Mouse (Mus musculus): ENCODE data around the gene Syce3. TPM values are rescaled to one million over a fixed set of nuclear protein-coding genes. Genes with fewer than 3 reads are reported as not detected.
"Not testable (repeated sequence)": the region's sequence is repeated elsewhere in the genome, so short reads cannot be mapped to it uniquely, and the experiment has no call there.

Gene Syce3
- polyA plus RNA-seq, 1 experiment from 2014 or later: not detected

DNA sequence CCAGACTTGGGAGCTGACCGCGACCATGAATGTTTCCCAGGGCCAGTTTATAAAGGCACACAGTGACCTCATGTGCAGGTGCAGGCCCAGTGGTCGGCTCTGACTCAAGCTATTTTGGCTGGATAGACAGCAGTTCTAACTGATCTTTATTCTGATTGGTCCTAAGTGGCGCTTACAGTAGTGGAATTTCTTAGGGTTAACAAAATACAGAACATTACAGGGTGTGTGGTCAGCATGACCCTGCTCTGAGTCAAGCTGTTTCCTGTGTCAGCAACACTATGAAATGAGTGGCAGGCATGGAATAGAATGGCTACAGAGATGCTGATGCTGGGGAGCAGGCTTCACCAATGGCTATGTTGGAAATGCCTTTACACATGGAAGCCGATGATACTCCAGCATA is 25.6 kb upstream of the Syce3 start:
- Histone ChIP-seq H3K9ac (ENCODE audit: low read depth, low read length) (no peak overlapping the region), H3K4me2 (ENCODE audit: low read length) (no peak overlapping the region), H3K9me3 (replicated peaks; ENCODE audit: control insufficient read depth, low read length, poor library complexity, severe bottlenecking) (no peaks in the 10 kb centered on the region), H3K27me3 (ENCODE audit: control insufficient read depth, insufficient read depth, low read depth, low read length) (no peaks in the 10 kb centered on the region), H3K4me3 (ENCODE audit: low read depth, low read length) (no peak overlapping the region), H3K36me3 (ENCODE audit: control insufficient read depth, insufficient read depth, low read length) (no peaks in the 10 kb centered on the region), H3K27ac (ENCODE audit: low read length) (no peak overlapping the region), H3K4me1 (ENCODE audit: control insufficient read depth, insufficient read depth, low read length) (peaks cover 2% of the 10 kb centered on the region; the same call in 1 of the 2 replicates)
- 92% methylated on average over 5 of the region's 5 CpGs for WGBS
- ATAC-seq: no peak

DNA sequence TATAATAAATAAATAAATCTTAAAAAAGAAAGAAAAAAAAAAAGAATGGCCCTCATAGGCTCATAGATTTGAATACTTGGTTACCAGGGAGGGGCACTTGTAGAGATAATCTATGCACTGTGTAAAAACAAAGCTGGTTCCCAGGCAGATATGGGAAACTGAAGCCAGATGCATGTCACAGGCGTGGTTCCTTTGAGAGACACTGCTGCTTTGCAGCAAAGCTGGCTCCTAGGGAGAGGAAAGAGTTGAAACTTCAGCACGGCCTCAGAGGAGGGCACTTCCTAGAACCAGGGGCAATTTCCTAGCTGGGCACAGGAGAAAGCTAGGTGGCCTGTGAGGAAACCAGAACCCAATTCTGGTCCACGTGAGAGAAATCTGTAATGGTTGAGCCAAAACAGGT is 23.8 kb upstream of the Syce3 start:
- H3K27me3 ChIP-seq (ENCODE audit: control insufficient read depth, insufficient read depth, low read depth, low read length): no peaks in the 10 kb centered on the region
- 73% methylated on average over 3 of the region's 3 CpGs for WGBS
- H3K4me2 ChIP-seq (ENCODE audit: low read length): no peak overlapping the region
- no peak overlapping the region for H3K27ac ChIP-seq (ENCODE audit: low read length)
- H3K9me3 ChIP-seq (replicated peaks; ENCODE audit: control insufficient read depth, low read length, poor library complexity, severe bottlenecking): no peaks in the 10 kb centered on the region
- no peak overlapping the region for H3K4me3 ChIP-seq (ENCODE audit: low read depth, low read length)
- H3K4me1 ChIP-seq (ENCODE audit: control insufficient read depth, insufficient read depth, low read length): peaks cover 2% of the 10 kb centered on the region
- no peak overlapping the region for H3K9ac ChIP-seq (ENCODE audit: low read depth, low read length)
- no peak for ATAC-seq
- H3K36me3 ChIP-seq (ENCODE audit: control insufficient read depth, insufficient read depth, low read length): no peaks in the 10 kb centered on the region

DNA sequence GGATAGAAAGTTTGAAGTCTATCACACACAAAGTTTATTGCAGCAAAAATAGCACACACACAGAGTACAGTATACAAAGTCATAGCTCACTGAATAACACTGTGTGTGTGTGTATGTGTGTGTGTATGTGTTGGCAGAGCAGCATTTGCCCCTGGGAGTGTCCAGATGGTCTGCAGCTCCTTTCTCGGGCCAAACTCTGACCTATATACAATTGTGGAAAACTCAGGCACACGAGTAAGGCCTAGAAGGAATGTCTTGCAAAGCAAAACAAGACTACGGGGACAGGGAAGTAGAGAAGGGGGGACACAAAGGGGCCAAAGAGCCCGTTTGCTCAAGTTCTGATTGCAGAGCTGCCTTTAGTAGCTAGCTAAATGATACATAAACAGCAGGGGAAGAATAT is 22.6 kb upstream of the Syce3 start:
- no peak for ATAC-seq
- no peak overlapping the region for H3K27ac ChIP-seq (ENCODE audit: low read length)
- WGBS: 72% methylated on average over 4 of the region's 4 CpGs
- peaks cover 11% of the 10 kb centered on the region for H3K4me1 ChIP-seq (ENCODE audit: control insufficient read depth, insufficient read depth, low read length)
- H3K9me3 ChIP-seq (replicated peaks; ENCODE audit: control insufficient read depth, low read length, poor library complexity, severe bottlenecking): no peaks in the 10 kb centered on the region
- H3K27me3 ChIP-seq (ENCODE audit: control insufficient read depth, insufficient read depth, low read depth, low read length): no peaks in the 10 kb centered on the region
- H3K36me3 ChIP-seq (ENCODE audit: control insufficient read depth, insufficient read depth, low read length): no peaks in the 10 kb centered on the region
- H3K9ac ChIP-seq (ENCODE audit: low read depth, low read length): no peak overlapping the region
- H3K4me2 ChIP-seq (ENCODE audit: low read length): no peak overlapping the region
- no peak overlapping the region for H3K4me3 ChIP-seq (ENCODE audit: low read depth, low read length)

DNA sequence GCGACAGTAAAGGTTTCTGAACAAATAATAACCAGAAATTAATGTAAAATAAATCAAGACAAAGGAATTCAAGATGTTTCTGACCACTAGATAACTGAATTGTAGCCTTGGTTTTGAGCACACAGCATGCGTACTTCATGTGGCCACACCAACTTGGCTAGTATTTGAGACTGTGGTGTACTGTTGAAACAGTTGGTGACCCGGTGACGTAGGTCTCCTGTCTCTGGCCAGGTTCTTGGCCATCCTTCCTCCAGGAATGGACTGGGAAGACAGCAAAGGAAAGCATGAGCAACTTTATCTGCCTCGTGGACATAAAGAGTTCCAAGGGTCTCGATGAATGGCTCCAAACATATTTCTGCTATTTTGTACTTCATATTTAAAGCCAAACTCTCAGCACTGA is 21.5 kb upstream of the Syce3 start:
- H3K27me3 ChIP-seq (ENCODE audit: control insufficient read depth, insufficient read depth, low read depth, low read length): no peaks in the 10 kb centered on the region
- H3K4me3 ChIP-seq (ENCODE audit: low read depth, low read length): no peak overlapping the region
- H3K4me1 ChIP-seq (ENCODE audit: control insufficient read depth, insufficient read depth, low read length): peaks cover 11% of the 10 kb centered on the region
- no peak overlapping the region for H3K4me2 ChIP-seq (ENCODE audit: low read length)
- H3K9me3 ChIP-seq (replicated peaks; ENCODE audit: control insufficient read depth, low read length, poor library complexity, severe bottlenecking): no peaks in the 10 kb centered on the region
- peaks cover 6% of the 10 kb centered on the region for H3K36me3 ChIP-seq (ENCODE audit: control insufficient read depth, insufficient read depth, low read length)
- no peak overlapping the region for H3K27ac ChIP-seq (ENCODE audit: low read length)
- 95% methylated on average over 6 of the region's 6 CpGs for WGBS
- no peak for ATAC-seq
- H3K9ac ChIP-seq (ENCODE audit: low read depth, low read length): no peak overlapping the region

DNA sequence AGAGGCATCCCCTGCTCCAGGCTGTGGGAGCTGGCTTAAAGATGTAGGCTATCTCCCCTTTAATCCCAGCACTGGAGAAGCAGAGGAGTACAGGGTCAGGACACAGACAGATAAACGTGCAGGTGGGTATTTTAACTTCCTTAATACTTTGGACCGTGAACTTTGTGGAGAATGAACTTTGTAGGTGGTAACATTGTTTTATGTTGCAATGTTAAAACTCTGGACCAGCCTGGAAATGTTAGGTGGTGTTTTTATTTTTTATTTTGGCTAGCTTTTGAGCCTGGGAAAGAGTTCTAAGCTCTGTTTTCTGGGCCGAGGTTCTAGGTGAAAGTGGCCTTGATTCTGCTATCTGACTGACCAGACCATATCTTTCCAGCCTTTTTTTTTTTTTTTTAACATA is 21.0 kb upstream of the Syce3 start:
- 88% methylated on average over 3 of the region's 3 CpGs for WGBS
- H3K9me3 ChIP-seq (replicated peaks; ENCODE audit: control insufficient read depth, low read length, poor library complexity, severe bottlenecking): no peaks in the 10 kb centered on the region
- peaks cover 11% of the 10 kb centered on the region for H3K4me1 ChIP-seq (ENCODE audit: control insufficient read depth, insufficient read depth, low read length)
- 0 out of 2 replicates have a peak overlapping the region, but pooled peaks have one; percentile 28 for H3K9ac ChIP-seq (ENCODE audit: low read depth, low read length)
- H3K27ac ChIP-seq (ENCODE audit: low read length): no peak overlapping the region
- ATAC-seq: no peak
- peaks cover 8% of the 10 kb centered on the region for H3K36me3 ChIP-seq (ENCODE audit: control insufficient read depth, insufficient read depth, low read length)
- H3K27me3 ChIP-seq (ENCODE audit: control insufficient read depth, insufficient read depth, low read depth, low read length): no peaks in the 10 kb centered on the region
- H3K4me2 ChIP-seq (ENCODE audit: low read length): no peak overlapping the region
- H3K4me3 ChIP-seq (ENCODE audit: low read depth, low read length): no peak overlapping the region

DNA sequence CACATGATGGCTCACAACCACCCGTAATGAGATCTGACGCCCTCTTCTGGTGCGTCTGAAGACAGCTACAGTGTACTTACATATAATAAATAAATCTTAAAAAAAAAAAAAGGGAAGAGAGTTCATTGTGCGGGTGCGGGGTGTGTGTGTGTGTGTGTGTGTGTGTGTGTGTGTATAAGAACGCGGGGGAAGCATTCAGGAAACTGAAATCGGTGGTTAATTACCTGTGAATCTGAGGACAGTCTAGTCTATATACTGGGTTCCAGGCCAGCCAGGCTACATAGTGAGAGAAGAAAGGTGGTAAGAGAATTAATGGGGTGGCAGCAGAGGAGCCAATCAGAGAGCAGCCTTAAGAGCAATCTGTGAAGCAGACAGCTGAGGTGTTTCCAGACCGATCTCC is 20.5 kb upstream of the Syce3 start:
- not testable (repeated sequence) for H3K9ac ChIP-seq (ENCODE audit: low read depth, low read length); H3K9me3 ChIP-seq (replicated peaks; ENCODE audit: control insufficient read depth, low read length, poor library complexity, severe bottlenecking)

DNA sequence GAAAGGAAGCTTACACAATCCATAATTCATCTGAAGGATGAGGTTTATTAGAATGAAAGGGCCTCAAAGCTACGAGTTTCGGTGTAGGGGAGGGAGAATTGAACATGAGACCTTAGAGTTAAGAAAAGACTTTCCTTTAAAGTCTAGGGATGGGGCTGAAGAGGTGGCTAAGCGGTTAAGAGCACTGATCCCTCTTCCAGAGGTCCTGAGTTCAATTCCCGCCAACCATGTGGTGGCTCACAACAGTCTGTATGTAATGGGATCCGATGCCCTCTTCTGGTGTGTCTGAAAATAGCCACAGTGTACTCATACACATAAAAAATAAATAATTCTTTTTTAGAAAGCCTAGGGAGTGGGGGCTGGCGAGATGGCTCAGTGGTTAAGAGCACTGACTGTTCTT is 20.0 kb upstream of the Syce3 start:
- peak overlapping the region; percentile 93 for H3K4me2 ChIP-seq (ENCODE audit: low read length)
- peak overlapping the region; percentile 81 for H3K4me3 ChIP-seq (ENCODE audit: low read depth, low read length)
- peak overlapping the region; percentile 78 for H3K9ac ChIP-seq (ENCODE audit: low read depth, low read length)
- no peak for ATAC-seq
- peaks cover 10% of the 10 kb centered on the region for H3K36me3 ChIP-seq (ENCODE audit: control insufficient read depth, insufficient read depth, low read length)
- 41% methylated on average over 6 of the region's 6 CpGs for WGBS
- H3K27ac ChIP-seq (ENCODE audit: low read length): peak overlapping the region; percentile 95
- H3K27me3 ChIP-seq (ENCODE audit: control insufficient read depth, insufficient read depth, low read depth, low read length): no peaks in the 10 kb centered on the region
- H3K9me3 ChIP-seq (replicated peaks; ENCODE audit: control insufficient read depth, low read length, poor library complexity, severe bottlenecking): no peaks in the 10 kb centered on the region
- peaks cover 11% of the 10 kb centered on the region for H3K4me1 ChIP-seq (ENCODE audit: control insufficient read depth, insufficient read depth, low read length)

More for the DNA sequence above, 20.5 kb upstream of the Syce3 start:
- not testable (repeated sequence) for H3K27me3 ChIP-seq (ENCODE audit: control insufficient read depth, insufficient read depth, low read depth, low read length); H3K27ac ChIP-seq (ENCODE audit: low read length); ATAC-seq; H3K4me3 ChIP-seq (ENCODE audit: low read depth, low read length); H3K4me2 ChIP-seq (ENCODE audit: low read length); H3K36me3 ChIP-seq (ENCODE audit: control insufficient read depth, insufficient read depth, low read length)
- H3K4me1 ChIP-seq (ENCODE audit: control insufficient read depth, insufficient read depth, low read length): peaks cover 11% of the 10 kb centered on the region
- WGBS: 89% methylated on average over 6 of the region's 9 CpGs

DNA sequence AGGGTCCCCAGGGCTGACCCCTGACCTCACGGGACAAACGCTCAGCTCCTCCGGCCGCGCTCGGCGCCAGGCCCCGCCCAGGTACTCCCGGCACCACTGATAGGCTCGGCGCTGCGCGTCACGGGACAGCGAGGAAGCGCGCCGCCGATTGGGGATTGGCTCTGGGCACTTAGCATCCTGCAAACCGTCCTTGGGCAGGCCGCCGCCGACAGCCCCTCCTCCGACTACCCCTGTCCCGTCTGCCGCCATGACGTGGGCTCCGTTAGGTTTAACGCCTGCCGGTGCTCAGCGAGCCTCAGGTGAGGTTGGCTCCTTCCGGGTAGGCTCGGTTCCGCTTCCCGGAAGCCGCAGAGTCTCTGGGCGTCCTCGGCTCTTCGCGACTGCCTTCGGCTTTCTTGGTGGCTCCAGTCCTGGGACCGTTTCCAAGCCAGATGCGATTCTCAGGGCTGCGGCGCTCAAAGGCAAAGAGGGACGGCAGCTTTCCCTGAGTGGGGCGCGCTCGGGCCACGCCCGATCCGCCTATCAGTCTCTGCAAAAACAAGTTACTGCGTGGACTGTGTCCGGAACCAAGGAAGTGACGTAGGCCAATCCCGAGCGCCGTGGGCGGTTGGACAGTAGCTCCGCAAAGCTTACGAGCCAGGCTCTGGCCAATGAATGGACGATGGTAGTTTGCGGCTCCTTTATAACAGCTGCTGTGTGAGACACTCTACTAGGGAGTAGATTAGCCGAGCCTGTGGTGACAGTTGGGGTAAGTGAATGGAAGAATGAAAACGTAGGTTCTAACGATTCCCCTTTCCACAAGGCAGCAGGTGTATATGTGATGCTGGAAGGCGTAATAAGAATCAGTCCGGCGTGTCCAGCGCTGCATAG is 19.3 kb upstream of the Syce3 start, which contains the start of the genes C730034F03Rik, Gm44502 and Chkb:
Gene C730034F03Rik, plus strand, starts transcription at position 238 of the 870 bp plus-strand sequence.
Gene Gm44502, minus strand, starts transcription at position 345 of the 870 bp plus-strand sequence.
Gene Chkb, minus strand, starts transcription at position 557 of the 870 bp plus-strand sequence.
- H3K27me3 ChIP-seq (ENCODE audit: control insufficient read depth, insufficient read depth, low read depth, low read length): no peaks in the 10 kb centered on the region
- H3K27ac ChIP-seq (ENCODE audit: low read length): peak within 1 kb of the TSS; percentile 95
- H3K4me3 ChIP-seq (ENCODE audit: low read depth, low read length): peak within 1 kb of the TSS; percentile 81
- peak within 1 kb of the TSS; percentile 78 for H3K9ac ChIP-seq (ENCODE audit: low read depth, low read length)
- no peaks in the 10 kb centered on the region for H3K9me3 ChIP-seq (replicated peaks; ENCODE audit: control insufficient read depth, low read length, poor library complexity, severe bottlenecking)
- peaks cover 11% of the 10 kb centered on the region for H3K4me1 ChIP-seq (ENCODE audit: control insufficient read depth, insufficient read depth, low read length)
- ATAC-seq: peak; percentile 96
- H3K4me2 ChIP-seq (ENCODE audit: low read length): peak within 1 kb of the TSS; percentile 93
- peaks cover 10% of the 10 kb centered on the region for H3K36me3 ChIP-seq (ENCODE audit: control insufficient read depth, insufficient read depth, low read length)
- under 1% methylated on average over 70 of the region's 70 CpGs for whole genome bisulfite sequencing

DNA sequence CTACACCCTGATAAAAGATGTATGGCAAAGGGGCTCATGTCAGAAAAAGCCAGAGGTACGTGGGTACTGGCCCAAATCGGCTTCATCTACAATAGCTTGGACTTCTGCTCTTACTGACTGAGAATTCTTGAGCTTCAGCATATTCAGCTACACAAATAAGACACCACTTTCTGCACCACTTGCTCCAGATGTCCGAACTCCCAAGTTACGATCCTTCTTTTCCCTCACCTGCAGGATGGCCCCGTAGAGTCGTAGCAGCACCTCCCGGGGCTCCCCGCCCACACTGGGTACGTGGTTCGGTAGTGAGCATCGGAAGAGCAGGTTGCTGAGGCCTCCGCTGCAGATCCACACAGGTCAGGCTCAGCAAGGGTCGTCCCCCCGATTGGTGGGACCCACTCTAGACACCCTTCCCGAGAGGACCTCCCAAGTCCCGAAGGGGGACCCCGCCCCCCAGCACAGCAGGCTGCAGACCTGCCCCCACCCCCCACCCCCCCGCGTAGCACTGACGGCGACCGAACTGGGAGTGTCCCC is 18.6 kb upstream of the Syce3 start:
- WGBS: 4% methylated on average over 22 of the region's 22 CpGs
- no peaks in the 10 kb centered on the region for H3K9me3 ChIP-seq (replicated peaks; ENCODE audit: control insufficient read depth, low read length, poor library complexity, severe bottlenecking)
- peak overlapping the region; percentile 95 for H3K27ac ChIP-seq (ENCODE audit: low read length)
- peak overlapping the region; percentile 81 for H3K4me3 ChIP-seq (ENCODE audit: low read depth, low read length)
- H3K9ac ChIP-seq (ENCODE audit: low read depth, low read length): peak overlapping the region; percentile 78
- peaks cover 11% of the 10 kb centered on the region for H3K4me1 ChIP-seq (ENCODE audit: control insufficient read depth, insufficient read depth, low read length)
- H3K27me3 ChIP-seq (ENCODE audit: control insufficient read depth, insufficient read depth, low read depth, low read length): no peaks in the 10 kb centered on the region
- peak overlapping the region; percentile 93 for H3K4me2 ChIP-seq (ENCODE audit: low read length)
- peaks cover 13% of the 10 kb centered on the region for H3K36me3 ChIP-seq (ENCODE audit: control insufficient read depth, insufficient read depth, low read length)
- peak; percentile 62 for ATAC-seq

All from midbrain, embryonic 16.5 days (tissue).